Mouse (Mus musculus): ENCODE results near the gene Cnih2. TPM values are rescaled to one million over a fixed set of nuclear protein-coding genes. Genes with fewer than 3 reads are reported as not detected.
"Not testable (repeated sequence)": the region's sequence is repeated elsewhere in the genome, so short reads cannot be mapped to it uniquely, and the experiment has no call there.

Gene Cnih2
- polyA plus RNA-seq, 1 experiment, result 383 TPM

- no peak for DNase-seq (ENCODE audit: extremely low spot score in 1 of 2, low spot score in 1 of 2)
These were observed 3.4 kb downstream of the Cnih2 start for GRCm38 (mm10) chr19:5094746-5095417.

GRCm38 (mm10) chr19:5094243-5094632 is 4.1 kb downstream of the Cnih2 start:
- DNase-seq (ENCODE audit: extremely low spot score in 1 of 2, low spot score in 1 of 2), result peak; percentile 97 to 99

- DNase-seq (ENCODE audit: extremely low spot score in 1 of 2, low spot score in 1 of 2), result no peak
These were observed 4.7 kb downstream of the Cnih2 start for GRCm38 (mm10) chr19:5093481-5094242.

- no peak for DNase-seq (ENCODE audit: extremely low spot score in 1 of 2, low spot score in 1 of 2)
These were observed 6.2 kb downstream of the Cnih2 start for GRCm38 (mm10) chr19:5092083-5092482.

- DNase-seq (ENCODE audit: extremely low spot score in 1 of 2, low spot score in 1 of 2), result no peak
These were observed 9.0 kb downstream of the Cnih2 start for GRCm38 (mm10) chr19:5089324-5089723.

- DNase-seq (ENCODE audit: extremely low spot score in 1 of 2, low spot score in 1 of 2), result peak; percentile 98 to 99
These were observed 10.2 kb downstream of the Cnih2 start, which contains the start of gene Yif1a for GRCm38 (mm10) chr19:5087884-5088728. Gene Yif1a (plus strand): TSS chr19:5088538.

- DNase-seq (ENCODE audit: extremely low spot score in 1 of 2, low spot score in 1 of 2), result not testable (repeated sequence)
These were observed 11.8 kb downstream of the Cnih2 start for GRCm38 (mm10) chr19:5086533-5086932.

- no peak for DNase-seq (ENCODE audit: extremely low spot score in 1 of 2, low spot score in 1 of 2)
These were observed 13.0 kb downstream of the Cnih2 start, which contains the start of gene Tmem151a for GRCm38 (mm10) chr19:5085145-5085863. Gene Tmem151a (minus strand): TSS chr19:5085531.

GRCm38 (mm10) chr19:5084834-5085144 is 13.5 kb downstream of the Cnih2 start:
- DNase-seq (ENCODE audit: extremely low spot score in 1 of 2, low spot score in 1 of 2), result no peak

- DNase-seq (ENCODE audit: extremely low spot score in 1 of 2, low spot score in 1 of 2), result no peak
These were observed 14.1 kb downstream of the Cnih2 start for GRCm38 (mm10) chr19:5083961-5084833.

- DNase-seq (ENCODE audit: extremely low spot score in 1 of 2, low spot score in 1 of 2), result no peak
These were observed 15.7 kb downstream of the Cnih2 start for GRCm38 (mm10) chr19:5082596-5082995.

- no peak for DNase-seq (ENCODE audit: extremely low spot score in 1 of 2, low spot score in 1 of 2)
These were observed 16.3 kb downstream of the Cnih2 start for GRCm38 (mm10) chr19:5082005-5082404.

GRCm38 (mm10) chr19:5079279-5079678 is 19.0 kb downstream of the Cnih2 start:
- DNase-seq (ENCODE audit: extremely low spot score in 1 of 2, low spot score in 1 of 2), result no peak

- no peak for DNase-seq (ENCODE audit: extremely low spot score in 1 of 2, low spot score in 1 of 2)
These were observed 24.8 kb downstream of the Cnih2 start for GRCm38 (mm10) chr19:5073518-5073917.

GRCm38 (mm10) chr19:5073028-5073427 is 25.3 kb downstream of the Cnih2 start:
- no peak for DNase-seq (ENCODE audit: extremely low spot score in 1 of 2, low spot score in 1 of 2)

GRCm38 (mm10) chr19:5072389-5073019 is 25.8 kb downstream of the Cnih2 start:
- no peak for DNase-seq (ENCODE audit: extremely low spot score in 1 of 2, low spot score in 1 of 2)

- DNase-seq (ENCODE audit: extremely low spot score in 1 of 2, low spot score in 1 of 2), result no peak
These were observed 26.6 kb downstream of the Cnih2 start for GRCm38 (mm10) chr19:5071545-5072369.

- DNase-seq (ENCODE audit: extremely low spot score in 1 of 2, low spot score in 1 of 2), result no peak
These were observed 27.2 kb downstream of the Cnih2 start for GRCm38 (mm10) chr19:5071077-5071476.
